Mouse (Mus musculus): ENCODE data around the gene Spata18.

Gene Spata18

GRCm38 (mm10) chr5:73651061-73651854 lies at the start of gene Spata18:
Spata18 (plus strand) TSS chr5:73651379.
- in situ Hi-C loops (cut with MseI, MboI) = no loop called here

- in situ Hi-C loops (cut with MseI, MboI) = no loop called here
These were observed 48.3 kb upstream of the Spata18 start for GRCm38 (mm10) chr5:73602865-73603264.

- in situ Hi-C loops (cut with MseI, MboI) = no loop called here
These were observed 46.6 kb upstream of the Spata18 start for GRCm38 (mm10) chr5:73604542-73604941.

- in situ Hi-C loops (cut with MseI, MboI) = no loop called here
These were observed 46.2 kb upstream of the Spata18 start for GRCm38 (mm10) chr5:73604964-73605363.

GRCm38 (mm10) chr5:73611071-73611470 lies 40.1 kb upstream of the Spata18 start:
- in situ Hi-C loops (cut with MseI, MboI) = no loop called here

GRCm38 (mm10) chr5:73613296-73613695 lies 37.9 kb upstream of the Spata18 start:
- in situ Hi-C loops (cut with MseI, MboI) = no loop called here

- in situ Hi-C loops (cut with MseI, MboI) = no loop called here
These were observed 36.0 kb upstream of the Spata18 start for GRCm38 (mm10) chr5:73615211-73615610.

- in situ Hi-C loops (cut with MseI, MboI) = no loop called here
These were observed 32.2 kb upstream of the Spata18 start for GRCm38 (mm10) chr5:73618969-73619368.

- in situ Hi-C loops (cut with MseI, MboI) = no loop called here
These were observed 25.7 kb upstream of the Spata18 start for GRCm38 (mm10) chr5:73625505-73625904.

GRCm38 (mm10) chr5:73626842-73627241 lies 24.3 kb upstream of the Spata18 start:
- in situ Hi-C loops (cut with MseI, MboI) = no loop called here

- in situ Hi-C loops (cut with MseI, MboI) = no loop called here
These were observed 23.6 kb upstream of the Spata18 start for GRCm38 (mm10) chr5:73627559-73627958.

- in situ Hi-C loops (cut with MseI, MboI) = no loop called here
These were observed 23.2 kb upstream of the Spata18 start for GRCm38 (mm10) chr5:73627991-73628390.

- in situ Hi-C loops (cut with MseI, MboI) = loop anchor here (5.0 to 10.0 kb wide), 3 partner anchors 85 to 203 kb away; no protein-coding TSS in a partner anchor
These were observed 21.0 kb upstream of the Spata18 start for GRCm38 (mm10) chr5:73630141-73630540.

GRCm38 (mm10) chr5:73631001-73631558 lies 20.1 kb upstream of the Spata18 start:
- in situ Hi-C loops (cut with MseI, MboI) = loop anchor here (5.0 to 10.0 kb wide), 3 partner anchors 86 to 204 kb away; no protein-coding TSS in a partner anchor

- in situ Hi-C loops (cut with MseI, MboI) = loop anchor here (5.0 to 10.0 kb wide), 3 partner anchors 87 to 205 kb away; no protein-coding TSS in a partner anchor
These were observed 18.9 kb upstream of the Spata18 start, which contains the start of gene Lrrc66 for GRCm38 (mm10) chr5:73632291-73632690. Lrrc66 (minus strand) TSS chr5:73632526.

- in situ Hi-C loops (cut with MseI, MboI) = loop anchor here (5.0 to 10.0 kb wide), 3 partner anchors 88 to 206 kb away; no protein-coding TSS in a partner anchor
These were observed 18.0 kb upstream of the Spata18 start for GRCm38 (mm10) chr5:73633141-73633540.

- in situ Hi-C loops (cut with MseI, MboI) = loop anchor here (5.0 to 10.0 kb wide), 2 partner anchors 93 to 205 kb away; no protein-coding TSS in a partner anchor
These were observed 13.7 kb upstream of the Spata18 start for GRCm38 (mm10) chr5:73637337-73638107.

GRCm38 (mm10) chr5:73641058-73641457 lies 10.1 kb upstream of the Spata18 start:
- in situ Hi-C loops (cut with MseI, MboI) = no loop called here

- in situ Hi-C loops (cut with MseI, MboI) = no loop called here
These were observed 9.1 kb upstream of the Spata18 start for GRCm38 (mm10) chr5:73642091-73642490.

GRCm38 (mm10) chr5:73647261-73647900 lies 3.8 kb upstream of the Spata18 start, which contains the start of gene Sgcb:
Sgcb (minus strand) TSS chr5:73647790.
- in situ Hi-C loops (cut with MseI, MboI) = no loop called here

GRCm38 (mm10) chr5:73650365-73650964 lies 714 bp upstream of the Spata18 start:
- in situ Hi-C loops (cut with MseI, MboI) = no loop called here

All from mouse trophoblast stem cell (cell line).